Mouse (Mus musculus) cortical plate, adult 2 months (tissue): ENCODE results near the gene Nmu. TPM values are rescaled to one million over a fixed set of nuclear protein-coding genes. Genes with fewer than 3 reads are reported as not detected.

ENCODE experiments used
- H3K27ac ChIP-seq: fragments of 200-500 bp; 2 replicates; pipeline ENCODE4 v1.5.1; 2012; ENCODE audit warnings: low read length, control low read depth, inconsistent platforms; ENCODE audit not compliant: insufficient read depth
- H3K4me1 ChIP-seq: fragments of 200-500 bp; 2 replicates; pipeline ENCODE4 v1.6.1; 2011; ENCODE audit warnings: low read length; ENCODE audit not compliant: control insufficient read depth, insufficient read depth
- H3K4me3 ChIP-seq: fragments of 200-500 bp; 2 replicates; pipeline ENCODE4 v1.5.1; 2011; ENCODE audit warnings: mild to moderate bottlenecking, low read length, control low read depth; ENCODE audit not compliant: insufficient read depth
- CTCF ChIP-seq: fragments of 200-500 bp; IDR thresholded peaks from 2 replicates; pipeline ENCODE4 v1.5.1; 2011; ENCODE audit warnings: mild to moderate bottlenecking, control low read depth, low read length; ENCODE audit not compliant: insufficient read depth; ENCODE audit errors: extremely low read depth
- POLR2A ChIP-seq: fragments of 200-500 bp; IDR thresholded peaks from 2 replicates; pipeline ENCODE4 v1.6.1; 2011; ENCODE audit warnings: mild to moderate bottlenecking, low read length, control low read depth; ENCODE audit not compliant: insufficient read depth; ENCODE audit errors: extremely low read depth
- polyA plus RNA-seq: library from polyadenylated mRNA; depleted of rRNA; stranded (reverse); fragments of >200 nt; gene quantifications from 2 replicates; pipeline ENCODE4 v1.2.3, GENCODE M21; 2012; rRNA removed

Nmu gene
- polyA plus RNA-seq, 1 experiment, result not detected

DNA sequence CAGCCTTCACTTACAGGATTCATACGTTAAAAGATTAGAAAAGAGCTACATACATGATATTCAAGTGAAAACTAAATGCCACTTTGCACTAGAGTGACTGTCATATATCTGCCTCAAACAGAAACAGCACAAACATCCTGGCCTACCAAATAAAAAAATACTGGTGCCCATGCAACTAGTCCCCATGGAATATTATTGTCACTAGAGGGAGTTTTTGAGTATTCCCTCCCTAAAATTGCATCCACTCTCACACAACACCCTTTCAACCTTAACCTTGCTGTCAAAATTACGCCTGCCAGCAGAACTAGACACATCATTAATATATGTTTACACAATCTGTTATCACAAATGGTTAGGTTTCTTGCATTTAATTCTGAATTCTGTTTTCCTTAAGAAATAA is 61.6 kb downstream of the Nmu start:
- Histone ChIP-seq H3K4me1 (peaks cover 2% of the 10 kb centered on the region; the same call in 1 of the 2 replicates), H3K27ac (no peak overlapping the region), H3K4me3 (no peak overlapping the region)
- TF ChIP-seq CTCF (no peak), POLR2A (no peak)

DNA sequence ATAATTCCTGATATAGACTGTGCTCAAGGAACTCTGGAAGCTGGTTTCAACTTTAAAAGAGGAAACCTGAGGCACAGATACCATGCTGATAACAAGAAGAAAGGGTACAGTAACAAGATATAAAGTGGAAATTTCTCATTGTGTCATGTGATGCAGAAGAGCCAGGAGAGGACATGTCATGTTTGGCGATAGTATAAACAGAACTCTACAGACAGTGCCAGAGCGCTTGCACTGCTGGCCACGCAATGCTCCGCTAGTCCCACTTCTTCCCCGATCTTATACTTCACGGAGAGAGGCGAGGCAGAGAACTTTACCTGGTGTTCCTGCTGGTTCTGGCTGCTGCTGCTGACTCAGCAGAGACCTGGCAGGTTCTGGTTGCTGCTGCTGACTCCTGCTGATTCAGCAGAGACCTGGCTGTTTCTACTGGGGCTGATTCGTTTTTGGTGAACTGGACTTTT is 74.3 kb downstream of the Nmu start:
- TF ChIP-seq CTCF (no peak), POLR2A (no peak)
- Histone ChIP-seq H3K4me1 (no peaks in the 10 kb centered on the region), H3K4me3 (no peak overlapping the region), H3K27ac (no peak overlapping the region)

DNA sequence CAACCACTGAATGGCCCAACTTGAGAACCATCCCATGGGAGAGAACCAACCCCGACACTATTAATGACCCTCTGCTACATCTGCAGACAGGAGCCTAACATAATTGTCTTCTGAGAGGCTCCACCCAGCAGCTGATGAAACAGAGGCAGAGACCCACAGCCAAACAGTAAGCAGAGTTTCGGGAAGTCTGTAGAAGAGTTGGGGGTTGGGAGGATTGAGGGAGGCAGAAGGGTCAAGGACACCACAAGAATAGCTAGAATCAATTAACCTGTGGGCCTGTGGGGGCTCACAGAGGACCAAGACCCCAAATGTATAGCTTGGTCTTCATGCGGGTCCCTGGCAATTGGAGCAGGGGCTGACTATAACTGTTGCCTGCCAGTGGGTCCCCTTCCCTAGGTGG is 75.3 kb downstream of the Nmu start:
- Histone ChIP-seq H3K27ac (no peak overlapping the region), H3K4me3 (no peak overlapping the region)
- TF ChIP-seq POLR2A, result no peak
- TF ChIP-seq CTCF, result no peak

DNA sequence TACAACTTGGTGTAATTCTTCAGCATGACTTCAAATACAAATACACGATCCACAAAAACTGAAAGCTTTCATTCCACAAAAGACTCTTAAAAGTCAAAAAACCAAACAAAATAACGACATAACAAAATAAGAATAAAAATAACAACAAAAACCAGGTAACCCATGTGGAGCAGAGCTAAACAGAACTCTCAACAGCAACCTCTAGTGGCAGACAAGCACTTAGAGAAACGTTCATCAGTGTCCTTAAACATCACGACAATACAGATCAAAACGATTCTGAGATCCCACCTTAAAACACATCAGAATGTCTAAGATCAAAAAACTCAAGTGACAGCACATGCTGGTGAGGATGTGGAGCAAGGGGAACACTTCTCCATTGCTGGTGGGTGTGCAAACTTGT is 76.5 kb downstream of the Nmu start:
- Histone ChIP-seq H3K4me3 (no peak overlapping the region), H3K27ac (no peak overlapping the region)
- TF ChIP-seq CTCF, result no peak

More for the DNA sequence above, 75.3 kb downstream of the Nmu start:
- H3K4me1 ChIP-seq, result no peaks in the 10 kb centered on the region

DNA sequence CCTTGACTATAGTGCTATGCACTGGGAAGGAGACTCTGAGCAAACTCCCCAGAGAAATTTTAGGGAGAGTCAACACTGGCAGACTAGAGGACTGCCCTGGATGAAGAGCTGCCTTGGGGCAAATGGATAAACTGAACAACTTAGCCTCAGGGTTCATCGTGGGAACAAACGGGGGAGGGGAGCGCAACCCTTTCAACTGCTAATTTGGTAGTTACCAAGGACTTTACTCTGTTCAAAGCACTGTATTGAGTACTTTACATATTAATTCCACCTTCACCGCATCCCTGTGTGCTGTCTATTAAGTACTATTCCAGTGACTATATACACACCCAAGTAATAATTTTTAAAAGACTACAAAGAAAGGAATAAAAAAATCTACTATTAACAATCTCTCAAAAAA is 77.9 kb downstream of the Nmu start:
- H3K27ac ChIP-seq, result no peak overlapping the region
- TF ChIP-seq CTCF (no peak), POLR2A (no peak)
- H3K4me3 ChIP-seq, result no peak overlapping the region
- no peaks in the 10 kb centered on the region; the same call in 1 of the 2 replicates for H3K4me1 ChIP-seq

More for the DNA sequence above, 76.5 kb downstream of the Nmu start:
- no peaks in the 10 kb centered on the region for H3K4me1 ChIP-seq

DNA sequence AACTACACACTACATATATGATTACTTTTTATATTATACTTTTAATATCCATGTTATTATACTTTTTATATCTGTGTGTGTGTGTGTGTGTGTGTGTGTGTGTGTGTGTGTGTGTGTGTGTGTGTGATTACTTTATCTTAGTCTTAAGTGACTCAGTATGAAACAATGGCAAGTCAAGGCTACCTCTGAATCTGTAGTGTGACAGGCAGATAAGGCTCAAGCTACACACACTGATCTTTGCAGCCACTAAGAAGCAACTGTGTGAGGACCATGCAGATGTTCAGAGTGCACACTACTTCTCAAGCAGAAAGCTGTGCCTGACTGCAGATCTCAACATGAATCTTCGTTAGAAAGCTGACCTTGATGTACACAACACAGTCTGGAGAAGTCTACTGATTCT is 79.7 kb downstream of the Nmu start:
- TF ChIP-seq POLR2A (no peak), CTCF (no peak)
- no peaks in the 10 kb centered on the region; the same call in 1 of the 2 replicates for H3K4me1 ChIP-seq
- H3K4me3 ChIP-seq, result no peak overlapping the region
- no peak overlapping the region for H3K27ac ChIP-seq

Other genes starting within 250 kb of the Nmu start
- 24.5 and 26.6 TPM in 2 replicates for gene Srd5a3, start 223.5 kb downstream of the Nmu start, polyA plus RNA-seq
- 38.1 and 40.0 TPM in 2 replicates for gene Tmem165, start 179.9 kb downstream of the Nmu start, polyA plus RNA-seq
- 23.6 and 23.8 TPM in 2 replicates for gene Clock, start 59.0 kb downstream of the Nmu start, polyA plus RNA-seq
- gene Pdcl2, start 32.6 kb downstream of the Nmu start, polyA plus RNA-seq, result not detected in 2 replicates
- 0.44 and 0.47 TPM in 2 replicates for gene Gm7271, start 120.3 kb upstream of the Nmu start, polyA plus RNA-seq
- 92.7 and 104 TPM in 2 replicates for gene Exoc1, start 165.5 kb upstream of the Nmu start, polyA plus RNA-seq
- 5.8 and 6.7 TPM in 2 replicates for gene Cep135, start 224.9 kb upstream of the Nmu start, polyA plus RNA-seq